Mouse (Mus musculus): ENCODE measurements around the gene Syt3. TPM values are rescaled to one million over a fixed set of nuclear protein-coding genes. Genes with fewer than 3 reads are reported as not detected.

Syt3 gene
- polyA plus RNA-seq, 1 experiment from 2014 or later = 0.03 TPM

- WGBS (ENCODE audit: insufficient replicate concordance) = 9% methylated on average over 3 of the region's 3 CpGs
- DNase-seq (no peak), ATAC-seq (ENCODE audit: low read depth) (no peak)
- Histone ChIP-seq H3K9me3 (replicated peaks) (no peaks in the 10 kb centered on the region), H3K9ac (no peak overlapping the region), H3K27me3 (peaks cover 76% of the 10 kb centered on the region), H3K27ac (no peak overlapping the region), H3K4me3 (replicated peaks) (no peak overlapping the region), H3K36me3 (no peaks in the 10 kb centered on the region), H3K4me1 (replicated peaks) (peaks cover 3% of the 10 kb centered on the region; the same call in 1 of the 2 replicates), H3K4me2 (no peak overlapping the region)
These were observed 34.9 kb upstream of the Syt3 start for GRCm38 (mm10) chr7:44349043-44349442.

- WGBS (ENCODE audit: insufficient replicate concordance) = 8% methylated on average over 25 of the region's 25 CpGs
- Histone ChIP-seq H3K9ac (no peak overlapping the region), H3K27ac (no peak overlapping the region), H3K4me2 (peak overlapping the region; percentile 32; the same call in 1 of the 2 replicates), H3K27me3 (peaks cover 87% of the 10 kb centered on the region), H3K4me3 (replicated peaks) (no peak overlapping the region), H3K4me1 (replicated peaks) (peaks cover 3% of the 10 kb centered on the region; the same call in 1 of the 2 replicates), H3K36me3 (no peaks in the 10 kb centered on the region), H3K9me3 (replicated peaks) (no peaks in the 10 kb centered on the region)
- peak; percentile 48 for DNase-seq
- ATAC-seq (ENCODE audit: low read depth) = 0 out of 2 replicates have a peak, but pooled peaks have one; percentile 18
These were observed 32.8 kb upstream of the Syt3 start for GRCm38 (mm10) chr7:44350957-44351711.

DNA sequence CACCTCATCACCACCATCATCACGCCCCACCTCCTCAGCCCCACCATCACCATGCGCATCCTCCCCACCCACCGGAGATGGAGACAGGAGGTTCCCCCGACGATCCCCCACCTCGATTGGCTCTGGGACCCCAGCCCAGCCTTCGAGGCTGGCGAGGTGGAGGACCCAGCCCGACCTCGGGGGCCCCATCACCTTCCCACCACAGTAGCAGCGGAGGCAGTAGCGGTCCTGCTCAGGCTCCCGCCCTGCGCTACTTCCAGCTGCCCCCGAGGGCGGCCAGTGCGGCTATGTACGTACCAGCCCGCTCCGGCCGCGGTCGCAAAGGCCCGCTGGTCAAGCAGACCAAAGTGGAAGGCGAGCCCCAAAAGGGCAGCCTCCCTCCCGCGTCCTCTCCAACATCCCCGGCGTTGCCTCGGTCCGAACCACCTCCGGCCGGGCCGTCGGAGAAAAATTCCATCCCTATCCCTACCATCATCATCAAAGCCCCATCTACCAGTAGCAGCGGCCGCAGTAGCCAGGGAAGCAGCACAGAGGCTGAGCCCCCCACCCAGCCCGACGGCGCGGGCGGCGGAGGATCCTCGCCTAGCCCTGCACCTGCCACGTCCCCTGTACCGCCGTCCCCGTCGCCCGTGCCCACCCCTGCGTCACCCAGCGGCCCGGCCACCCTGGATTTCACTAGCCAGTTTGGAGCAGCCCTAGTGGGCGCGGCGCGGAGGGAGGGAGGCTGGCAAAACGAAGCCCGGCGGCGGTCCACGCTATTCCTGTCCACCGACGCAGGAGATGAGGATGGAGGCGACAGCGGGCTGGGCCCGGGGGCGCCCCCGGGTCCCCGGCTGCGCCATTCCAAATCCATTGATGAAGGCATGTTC is 31.8 kb upstream of the Syt3 start:
- H3K27ac ChIP-seq = no peak overlapping the region
- H3K36me3 ChIP-seq = no peaks in the 10 kb centered on the region
- H3K4me3 ChIP-seq (replicated peaks) = no peak overlapping the region
- peaks cover 97% of the 10 kb centered on the region for H3K27me3 ChIP-seq
- H3K4me1 ChIP-seq (replicated peaks) = peaks cover 3% of the 10 kb centered on the region; the same call in 1 of the 2 replicates
- no peaks in the 10 kb centered on the region for H3K9me3 ChIP-seq (replicated peaks)
- DNase-seq = no peak
- H3K9ac ChIP-seq = no peak overlapping the region
- H3K4me2 ChIP-seq = no peak overlapping the region
- no peak for ATAC-seq (ENCODE audit: low read depth)
- 7% methylated on average over 71 of the region's 71 CpGs for WGBS (ENCODE audit: insufficient replicate concordance)

DNA sequence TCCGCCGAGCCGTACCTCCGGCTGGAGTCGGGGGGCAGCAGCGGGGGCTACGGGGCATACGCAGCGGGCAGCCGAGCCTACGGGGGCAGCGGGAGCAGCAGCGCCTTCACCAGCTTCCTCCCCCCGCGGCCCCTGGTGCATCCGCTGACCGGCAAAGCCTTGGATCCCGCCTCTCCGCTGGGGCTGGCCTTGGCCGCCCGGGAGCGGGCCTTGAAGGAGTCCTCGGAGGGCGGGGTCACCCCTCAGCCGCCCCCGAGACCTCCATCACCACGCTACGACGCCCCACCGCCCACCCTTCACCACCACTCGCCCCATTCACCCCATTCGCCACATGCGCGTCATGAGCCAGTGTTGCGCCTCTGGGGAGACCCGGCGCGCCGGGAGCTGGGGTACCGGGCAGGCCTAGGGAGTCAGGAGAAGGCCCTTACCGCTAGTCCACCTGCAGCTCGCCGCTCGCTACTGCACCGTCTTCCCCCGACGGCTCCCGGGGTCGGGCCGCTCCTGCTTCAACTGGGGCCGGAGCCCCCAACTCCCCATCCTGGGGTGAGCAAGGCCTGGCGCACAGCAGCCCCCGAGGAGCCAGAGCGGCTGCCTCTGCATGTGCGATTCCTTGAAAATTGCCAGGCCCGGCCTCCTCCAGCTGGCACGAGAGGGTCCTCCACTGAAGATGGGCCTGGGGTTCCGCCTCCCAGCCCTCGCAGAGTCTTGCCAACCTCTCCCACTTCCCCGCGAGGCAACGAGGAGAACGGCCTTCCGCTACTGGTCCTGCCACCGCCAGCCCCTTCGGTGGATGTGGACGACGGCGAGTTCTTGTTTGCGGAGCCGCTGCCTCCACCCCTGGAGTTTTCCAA is 30.9 kb upstream of the Syt3 start:
- DNase-seq = no peak
- no peak overlapping the region for H3K4me2 ChIP-seq
- no peak overlapping the region for H3K9ac ChIP-seq

DNA sequence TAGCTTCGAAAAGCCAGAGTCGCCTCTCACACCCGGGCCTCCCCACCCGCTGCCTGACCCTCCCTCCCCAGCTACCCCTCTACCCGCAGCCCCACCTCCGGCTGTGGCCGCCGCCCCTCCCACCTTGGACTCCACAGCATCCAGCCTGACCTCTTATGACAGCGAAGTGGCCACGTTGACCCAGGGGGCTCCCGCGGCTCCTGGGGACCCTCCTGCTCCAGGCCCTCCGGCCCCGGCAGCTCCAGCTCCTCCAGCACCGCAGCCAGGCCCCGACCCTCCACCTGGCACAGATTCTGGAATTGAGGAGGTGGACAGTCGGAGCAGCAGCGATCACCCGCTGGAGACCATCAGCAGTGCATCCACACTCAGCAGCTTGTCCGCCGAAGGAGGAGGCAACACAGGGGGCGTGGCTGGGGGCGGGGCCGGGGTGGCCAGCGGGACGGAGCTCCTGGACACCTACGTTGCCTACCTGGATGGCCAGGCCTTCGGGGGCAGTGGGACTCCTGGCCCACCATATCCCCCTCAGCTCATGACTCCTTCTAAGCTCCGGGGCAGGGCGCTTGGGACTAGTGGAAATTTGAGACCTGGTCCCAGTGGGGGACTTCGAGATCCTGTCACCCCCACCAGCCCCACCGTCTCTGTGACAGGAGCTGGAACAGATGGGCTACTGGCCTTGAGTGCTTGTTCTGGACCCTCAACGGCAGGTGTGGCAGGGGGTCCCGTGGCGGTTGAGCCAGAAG is 30.1 kb upstream of the Syt3 start:
- Histone ChIP-seq H3K4me2 (no peak overlapping the region), H3K36me3 (no peaks in the 10 kb centered on the region), H3K9me3 (replicated peaks) (no peaks in the 10 kb centered on the region), H3K27ac (no peak overlapping the region), H3K4me3 (replicated peaks) (no peak overlapping the region), H3K9ac (no peak overlapping the region), H3K4me1 (replicated peaks) (peaks cover 3% of the 10 kb centered on the region; the same call in 1 of the 2 replicates), H3K27me3 (peaks cover 96% of the 10 kb centered on the region)
- WGBS (ENCODE audit: insufficient replicate concordance) = 3% methylated on average over 35 of the region's 35 CpGs
- DNase-seq (no peak), ATAC-seq (ENCODE audit: low read depth) (no peak)

More for the DNA sequence above, 30.9 kb upstream of the Syt3 start:
- ATAC-seq (ENCODE audit: low read depth) = no peak
- Histone ChIP-seq H3K27ac (no peak overlapping the region), H3K27me3 (peaks cover 98% of the 10 kb centered on the region), H3K36me3 (no peaks in the 10 kb centered on the region), H3K4me1 (replicated peaks) (peaks cover 3% of the 10 kb centered on the region; the same call in 1 of the 2 replicates), H3K9me3 (replicated peaks) (no peaks in the 10 kb centered on the region), H3K4me3 (replicated peaks) (no peak overlapping the region)
- WGBS (ENCODE audit: insufficient replicate concordance) = 6% methylated on average over 60 of the region's 71 CpGs

DNA sequence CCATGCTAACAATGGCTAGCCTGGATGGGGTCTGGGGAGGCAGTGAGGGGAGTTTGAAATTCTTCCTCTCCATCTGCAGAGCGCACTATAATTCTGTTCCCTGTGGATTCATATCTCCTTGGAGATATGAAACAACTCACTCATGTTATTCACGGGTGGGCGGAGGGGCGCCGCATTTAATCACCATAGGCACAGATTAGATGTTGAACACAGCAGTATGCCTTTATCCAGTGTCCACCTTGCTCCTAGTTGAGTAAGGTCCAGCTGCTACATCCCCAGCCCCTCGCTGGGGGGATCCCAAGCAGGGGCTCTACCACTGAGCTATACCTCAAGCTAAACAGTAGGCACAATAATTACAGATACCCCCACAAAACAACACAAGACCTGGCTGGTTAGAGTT is 28.5 kb upstream of the Syt3 start:
- Histone ChIP-seq H3K4me2 (no peak overlapping the region), H3K27me3 (peaks cover 98% of the 10 kb centered on the region), H3K4me1 (replicated peaks) (peaks cover 15% of the 10 kb centered on the region), H3K9ac (no peak overlapping the region), H3K4me3 (replicated peaks) (no peak overlapping the region), H3K36me3 (no peaks in the 10 kb centered on the region), H3K9me3 (replicated peaks) (no peaks in the 10 kb centered on the region), H3K27ac (no peak overlapping the region)
- ATAC-seq (ENCODE audit: low read depth) = no peak
- DNase-seq = no peak
- 55% methylated on average over 6 of the region's 6 CpGs for WGBS (ENCODE audit: insufficient replicate concordance)

- DNase-seq (no peak), ATAC-seq (ENCODE audit: low read depth) (no peak)
- 5% methylated on average over 35 of the region's 35 CpGs for WGBS (ENCODE audit: insufficient replicate concordance)
- H3K27ac ChIP-seq = no peak overlapping the region
- H3K9ac ChIP-seq = no peak overlapping the region
- H3K4me3 ChIP-seq (replicated peaks) = no peak overlapping the region
- peaks cover 96% of the 10 kb centered on the region for H3K27me3 ChIP-seq
- H3K4me2 ChIP-seq = no peak overlapping the region
- no peaks in the 10 kb centered on the region for H3K9me3 ChIP-seq (replicated peaks)
- peaks cover 18% of the 10 kb centered on the region for H3K4me1 ChIP-seq (replicated peaks)
- no peaks in the 10 kb centered on the region for H3K36me3 ChIP-seq
These were observed 27.1 kb upstream of the Syt3 start for GRCm38 (mm10) chr7:44356590-44357481.

- Histone ChIP-seq H3K36me3 (no peaks in the 10 kb centered on the region), H3K9me3 (replicated peaks) (no peaks in the 10 kb centered on the region), H3K4me3 (replicated peaks) (no peak overlapping the region), H3K4me2 (no peak overlapping the region), H3K9ac (no peak overlapping the region), H3K27ac (no peak overlapping the region), H3K27me3 (peaks cover 96% of the 10 kb centered on the region), H3K4me1 (replicated peaks) (peaks cover 18% of the 10 kb centered on the region)
- DNase-seq = no peak
- WGBS (ENCODE audit: insufficient replicate concordance) = 27% methylated on average over 10 of the region's 10 CpGs
- ATAC-seq (ENCODE audit: low read depth) = no peak
These were observed 26.4 kb upstream of the Syt3 start for GRCm38 (mm10) chr7:44357531-44357930.

DNA sequence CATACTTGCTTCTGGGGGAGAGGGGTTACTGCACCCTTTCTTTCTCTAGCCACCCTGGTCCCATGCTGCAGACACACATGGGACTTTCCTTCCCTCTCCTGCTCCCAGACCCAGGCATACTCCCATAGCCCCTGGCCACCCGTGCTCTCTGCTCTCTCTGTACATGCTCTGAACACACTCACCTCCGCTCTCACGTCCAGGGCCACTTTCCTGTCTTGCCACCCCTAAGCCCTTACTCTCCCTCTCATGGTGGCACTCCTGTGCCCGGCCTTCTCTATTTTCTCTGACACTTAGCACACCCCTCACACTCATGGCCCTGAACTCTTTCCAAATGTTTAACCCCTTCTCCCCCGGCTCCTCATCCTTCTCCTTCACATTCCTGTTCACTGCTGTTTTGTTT is 25.9 kb upstream of the Syt3 start:
- DNase-seq = no peak
- 16% methylated on average over 5 of the region's 5 CpGs for WGBS (ENCODE audit: insufficient replicate concordance)
- no peak overlapping the region for H3K4me2 ChIP-seq
- H3K36me3 ChIP-seq = no peaks in the 10 kb centered on the region
- no peak overlapping the region for H3K27ac ChIP-seq
- H3K27me3 ChIP-seq = peaks cover 96% of the 10 kb centered on the region
- ATAC-seq (ENCODE audit: low read depth) = no peak
- H3K9ac ChIP-seq = no peak overlapping the region
- no peak overlapping the region for H3K4me3 ChIP-seq (replicated peaks)
- peaks cover 18% of the 10 kb centered on the region for H3K4me1 ChIP-seq (replicated peaks)
- no peaks in the 10 kb centered on the region for H3K9me3 ChIP-seq (replicated peaks)

Data from liver, embryonic 13.5 days (tissue).